Mouse (Mus musculus) stomach, postnatal 0 days (tissue): ENCODE measurements around the gene Kptn. TPM values are rescaled to one million over a fixed set of nuclear protein-coding genes. Genes with fewer than 3 reads are reported as not detected.

Experiments
- ATAC-seq: fragments of 200-750 bp; cut with Nextera tagmentation; 2 replicates; pipeline ENCODE4 v1.8.0; 2017; ENCODE audit not compliant: low FRiP score, low TSS enrichment
- DNase-seq: peaks from one replicate; pipeline ENCODE4 v3.0.0-alpha.2; 2016; ENCODE audit warnings: low spot score
- H3K27ac ChIP-seq: fragments of 300-500 bp; sonication (generic); replicated peaks from 2 replicates; pipeline ENCODE4 v1.5.1; 2014; ENCODE audit warnings: mild to moderate bottlenecking, control low read depth
- H3K27me3 ChIP-seq: fragments of 300-500 bp; sonication (generic); 2 replicates; pipeline ENCODE4 v1.6.1; 2014; ENCODE audit warnings: low read length; ENCODE audit not compliant: control insufficient read depth, insufficient read depth
- H3K36me3 ChIP-seq: fragments of 300-500 bp; sonication (generic); 2 replicates; pipeline ENCODE4 v1.6.1; 2014; ENCODE audit warnings: low read length, mixed read lengths; ENCODE audit not compliant: control insufficient read depth, insufficient read depth
- H3K4me1 ChIP-seq: fragments of 300-500 bp; sonication (generic); replicated peaks from 2 replicates; pipeline ENCODE4 v1.6.1; 2014; ENCODE audit warnings: antibody characterized with exemption; ENCODE audit not compliant: control insufficient read depth, insufficient read depth
- H3K4me2 ChIP-seq: fragments of 300-500 bp; sonication (generic); replicated peaks from 2 replicates; pipeline ENCODE4 v1.6.1; 2014; ENCODE audit warnings: low read depth, mild to moderate bottlenecking, control low read depth, moderate library complexity
- H3K4me3 ChIP-seq: fragments of 300-500 bp; sonication (generic); 2 replicates; pipeline ENCODE4 v1.5.1; 2014; ENCODE audit warnings: low read depth, low read length, control low read depth
- H3K9ac ChIP-seq: fragments of 300-500 bp; sonication (generic); 2 replicates; pipeline ENCODE4 v1.6.1; 2014; ENCODE audit warnings: mild to moderate bottlenecking, low read length, control low read depth, mixed read lengths
- H3K9me3 ChIP-seq: fragments of 300-500 bp; sonication (generic); 2 replicates; pipeline ENCODE4 v1.6.1; 2016; ENCODE audit warnings: low read length; ENCODE audit not compliant: control insufficient read depth
- CTCF ChIP-seq: IDR thresholded peaks from 2 replicates; pipeline ENCODE4 v1.5.1; 2016; ENCODE audit warnings: antibody characterized with exemption, low read depth, mild to moderate bottlenecking, moderate library complexity
- EP300 ChIP-seq: optimal IDR thresholded peaks from 2 replicates; pipeline ENCODE3; 2016; ENCODE audit warnings: antibody characterized with exemption
- WGBS: fragments of 180-500 bp; shearing (Covaris S2); extraction: QIAGEN DNeasy Blood & Tissue Kit; methylation state at CpG from one replicate; pipeline ENCODE4 v1.1.7; 2014; 5-methylcytosine and 5-hydroxymethylcytosine counted together
- polyA plus RNA-seq: library from polyadenylated mRNA; unstranded; fragments of >200 nt; fragmentation: Nextera tagmentation; extraction: Ambion mirVana; gene quantifications from 2 replicates; pipeline ENCODE4 v1.2.1, GENCODE M21; 2015

Gene Kptn
- polyA plus RNA-seq, 1 experiment from 2014 or later: 11.8 TPM

DNA sequence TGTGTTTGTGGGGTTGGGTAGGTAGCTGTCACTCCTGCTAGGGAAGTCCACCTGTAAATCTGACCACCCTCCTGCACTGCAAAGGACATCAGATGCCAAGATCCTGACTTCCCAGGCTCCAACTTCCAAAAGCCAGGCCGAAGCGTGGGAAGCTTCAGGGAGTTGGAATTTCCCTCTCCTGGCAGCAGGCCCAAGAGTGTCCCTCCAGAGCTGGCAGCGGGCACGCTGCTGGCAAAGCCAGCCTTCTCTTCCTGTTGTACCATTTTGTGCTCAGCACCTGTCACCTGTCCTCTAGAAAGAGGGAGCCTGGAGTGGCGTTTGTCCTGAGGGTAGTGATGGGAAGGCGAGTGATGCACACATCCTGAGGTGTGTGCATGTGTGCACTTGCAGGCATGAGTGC, 8.6 kb downstream of the Kptn start:
- no peak overlapping the region for H3K4me3 ChIP-seq
- WGBS: 76% methylated on average over 6 of the region's 6 CpGs
- H3K27me3 ChIP-seq: no peaks in the 10 kb centered on the region
- H3K4me1 ChIP-seq: no peaks in the 10 kb centered on the region
- ATAC-seq (no peak), DNase-seq (no peak)
- H3K36me3 ChIP-seq: peaks cover 4% of the 10 kb centered on the region
- H3K27ac ChIP-seq: no peak overlapping the region
- H3K9me3 ChIP-seq: no peaks in the 10 kb centered on the region
- H3K4me2 ChIP-seq: no peak overlapping the region
- TF ChIP-seq EP300 (no peak), CTCF (no peak)
- H3K9ac ChIP-seq: no peak overlapping the region

DNA sequence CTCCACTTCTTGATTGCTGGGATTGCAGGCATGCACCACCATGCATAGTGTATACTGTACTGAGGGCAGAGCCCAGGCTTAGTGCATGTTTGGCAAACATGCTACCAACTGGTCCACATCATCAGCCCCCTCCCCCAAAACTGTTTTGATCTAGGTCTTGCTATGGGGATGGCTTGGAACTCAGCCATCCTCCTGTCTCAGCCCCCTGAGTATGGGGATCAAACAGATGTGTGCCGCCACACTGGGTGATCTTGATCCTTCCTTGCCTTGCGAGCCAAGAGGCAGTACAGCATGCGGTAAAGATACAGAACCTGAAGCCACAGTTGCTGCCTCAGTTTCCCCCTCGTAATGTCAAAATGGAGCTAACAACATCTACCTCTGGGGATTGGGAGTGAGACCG, 9.2 kb downstream of the Kptn start:
- H3K27me3 ChIP-seq: no peaks in the 10 kb centered on the region
- no peak for ATAC-seq
- no peaks in the 10 kb centered on the region for H3K4me1 ChIP-seq
- DNase-seq: no peak
- H3K9me3 ChIP-seq: no peaks in the 10 kb centered on the region
- WGBS: 61% methylated on average over 5 of the region's 5 CpGs
- TF ChIP-seq EP300: no peak
- TF ChIP-seq CTCF: no peak
- H3K27ac ChIP-seq: peak overlapping the region; percentile 67; the same call in 1 of the 2 replicates
- H3K36me3 ChIP-seq: peaks cover 4% of the 10 kb centered on the region
- peak overlapping the region; percentile 71; the same call in 1 of the 2 replicates for H3K4me2 ChIP-seq
- 0 out of 2 replicates have a peak overlapping the region, but pooled peaks have one; percentile 8 for H3K9ac ChIP-seq
- no peak overlapping the region for H3K4me3 ChIP-seq

DNA sequence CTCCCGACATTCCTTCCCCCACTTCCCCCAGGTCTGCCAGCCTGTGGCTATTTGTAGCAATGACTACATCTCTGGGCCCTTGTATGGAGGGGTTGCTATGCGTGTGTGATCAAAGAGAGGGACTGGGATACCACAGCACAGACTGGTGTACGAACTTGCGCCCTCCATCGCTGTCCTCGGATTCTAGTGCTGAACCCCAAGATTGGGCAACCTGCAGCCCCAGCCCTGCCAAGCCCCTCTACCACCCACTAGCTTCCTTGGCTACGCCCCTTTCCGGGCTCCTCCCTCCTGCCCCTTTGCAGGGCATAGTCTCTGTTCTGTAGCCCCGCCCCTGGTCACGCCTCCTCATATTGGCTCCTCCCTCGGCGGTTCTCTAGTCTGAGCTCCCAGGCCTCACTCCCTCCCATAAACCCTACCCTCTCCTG, 9.7 kb downstream of the Kptn start, which contains the start of gene Slc8a2:
Gene Slc8a2 (plus strand): TSS at position 406 of the 425 bp plus-strand sequence.
- ATAC-seq: peak; percentile 87
- H3K27me3 ChIP-seq: no peaks in the 10 kb centered on the region
- peak within 1 kb of the TSS; percentile 71 for H3K4me2 ChIP-seq
- TF ChIP-seq EP300 (no peak), CTCF (no peak)
- no peaks in the 10 kb centered on the region for H3K4me1 ChIP-seq
- peak within 1 kb of the TSS; percentile 63 for H3K9ac ChIP-seq
- WGBS: 5% methylated on average over 12 of the region's 12 CpGs
- no peaks in the 10 kb centered on the region for H3K9me3 ChIP-seq
- peak within 1 kb of the TSS; percentile 47 for H3K4me3 ChIP-seq
- DNase-seq: peak; percentile 81
- H3K36me3 ChIP-seq: peaks cover 4% of the 10 kb centered on the region
- peak within 1 kb of the TSS; percentile 67 for H3K27ac ChIP-seq

DNA sequence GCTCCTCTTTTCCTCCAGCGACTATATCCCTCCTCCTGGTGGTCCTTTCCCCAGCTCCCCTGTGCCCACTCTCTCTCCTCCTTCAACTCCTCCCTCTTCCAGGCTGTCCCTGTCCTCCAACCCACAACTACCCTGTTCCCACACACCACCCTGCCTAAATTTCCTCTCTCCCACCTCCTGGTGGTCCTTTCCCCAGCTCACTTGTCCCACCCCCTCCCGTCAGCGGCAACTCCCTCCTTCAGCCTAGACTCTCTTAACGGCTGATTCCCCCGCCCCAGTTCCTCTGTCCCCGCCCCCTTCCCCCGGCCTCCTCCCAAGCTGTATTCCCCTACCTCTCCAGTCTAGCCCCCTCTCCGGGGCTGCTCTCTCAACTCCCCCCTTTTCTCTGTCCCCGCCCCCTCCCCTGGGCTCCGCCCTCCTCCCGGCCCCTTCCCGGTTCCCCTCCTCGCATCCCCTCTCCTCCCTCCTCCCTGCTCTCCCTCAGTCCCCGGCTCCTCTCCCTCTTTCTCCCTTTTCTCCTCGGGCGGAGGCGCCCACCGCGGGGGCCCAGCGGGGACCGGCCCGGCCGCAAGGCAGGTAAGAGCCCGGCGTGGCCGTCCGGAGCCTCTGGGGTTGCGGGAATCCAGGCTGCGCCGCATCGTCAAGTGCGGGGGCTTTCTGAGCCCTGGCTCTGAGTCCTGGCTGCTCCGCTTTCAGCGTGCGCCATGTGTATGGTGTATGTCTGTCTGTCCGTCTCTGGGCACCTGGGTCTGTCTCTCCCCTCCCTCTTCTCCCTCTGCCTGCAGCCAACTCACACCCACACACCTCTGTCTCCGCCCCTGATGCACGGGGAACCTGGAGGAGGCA, 10.4 kb downstream of the Kptn start:
- TF ChIP-seq EP300 (no peak), CTCF (peak; percentile 24; the same call in 1 of the 2 replicates)
- peaks cover 4% of the 10 kb centered on the region for H3K36me3 ChIP-seq

DNA sequence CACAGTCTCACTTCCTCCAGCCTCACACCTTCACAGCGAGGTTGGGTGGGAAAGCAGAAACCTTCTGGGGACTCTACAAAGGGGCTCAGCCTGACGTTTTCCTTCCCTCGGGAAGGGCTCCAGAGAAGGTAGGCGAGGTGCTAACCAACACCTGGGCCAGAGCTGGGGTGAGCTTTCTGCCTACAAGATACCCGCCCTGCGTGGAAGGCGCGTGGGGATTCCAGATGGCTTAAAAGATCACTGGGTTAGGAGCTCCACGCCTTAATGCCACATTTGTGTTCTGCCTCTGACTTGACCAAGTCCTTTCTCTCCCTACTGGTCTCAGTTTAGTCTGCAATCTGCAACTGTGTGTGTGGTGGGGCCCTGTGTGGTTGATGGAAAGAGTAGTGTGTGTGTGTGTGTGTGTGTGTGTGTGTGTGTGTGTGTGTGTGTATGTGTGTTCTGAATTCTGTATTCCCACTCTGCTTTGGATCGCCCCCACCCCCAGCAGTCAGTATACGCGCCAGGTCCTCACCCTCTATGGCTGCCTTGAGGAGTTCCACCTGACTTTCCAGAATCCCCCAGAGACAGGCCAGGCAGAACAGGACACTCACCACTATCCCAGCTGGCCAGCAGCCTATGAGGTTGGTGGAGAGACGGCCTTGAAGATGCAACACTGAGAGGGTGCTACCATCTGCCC, 11.4 kb downstream of the Kptn start:
- H3K4me3 ChIP-seq: 0 out of 2 replicates have a peak overlapping the region, but pooled peaks have one; percentile 47

More for the DNA sequence above, 10.4 kb downstream of the Kptn start:
- ATAC-seq: peak; percentile 75
- peak; percentile 67 for DNase-seq
- Histone ChIP-seq H3K4me3 (peak overlapping the region; percentile 47), H3K27me3 (no peaks in the 10 kb centered on the region), H3K9ac (peak overlapping the region; percentile 63), H3K4me2 (peak overlapping the region; percentile 71), H3K4me1 (no peaks in the 10 kb centered on the region), H3K27ac (peak overlapping the region; percentile 67), H3K9me3 (no peaks in the 10 kb centered on the region)
- WGBS: under 1% methylated on average over 32 of the region's 38 CpGs

More for the DNA sequence above, 11.4 kb downstream of the Kptn start:
- Histone ChIP-seq H3K4me1 (no peaks in the 10 kb centered on the region), H3K36me3 (peaks cover under 1% of the 10 kb centered on the region; the same call in 1 of the 2 replicates), H3K27me3 (no peaks in the 10 kb centered on the region), H3K4me2 (peak overlapping the region; percentile 71), H3K9ac (0 out of 2 replicates have a peak overlapping the region, but pooled peaks have one; percentile 23), H3K9me3 (no peaks in the 10 kb centered on the region), H3K27ac (no peak overlapping the region)
- TF ChIP-seq CTCF (no peak), EP300 (no peak)
- WGBS: 14% methylated on average over 13 of the region's 13 CpGs
- ATAC-seq (no peak), DNase-seq (no peak)
